Mouse (Mus musculus) spleen, embryonic (tissue): ENCODE data around the gene Gm42417.

ENCODE experiments used
- CTCF ChIA-PET: fragments of 350-600 bp; sonication (Branson Sonifier 250); formaldehyde crosslinking; loops from one replicate; lab custom pipeline; 2022; lab: Charles Lee

The Gm42417 gene

DNA sequence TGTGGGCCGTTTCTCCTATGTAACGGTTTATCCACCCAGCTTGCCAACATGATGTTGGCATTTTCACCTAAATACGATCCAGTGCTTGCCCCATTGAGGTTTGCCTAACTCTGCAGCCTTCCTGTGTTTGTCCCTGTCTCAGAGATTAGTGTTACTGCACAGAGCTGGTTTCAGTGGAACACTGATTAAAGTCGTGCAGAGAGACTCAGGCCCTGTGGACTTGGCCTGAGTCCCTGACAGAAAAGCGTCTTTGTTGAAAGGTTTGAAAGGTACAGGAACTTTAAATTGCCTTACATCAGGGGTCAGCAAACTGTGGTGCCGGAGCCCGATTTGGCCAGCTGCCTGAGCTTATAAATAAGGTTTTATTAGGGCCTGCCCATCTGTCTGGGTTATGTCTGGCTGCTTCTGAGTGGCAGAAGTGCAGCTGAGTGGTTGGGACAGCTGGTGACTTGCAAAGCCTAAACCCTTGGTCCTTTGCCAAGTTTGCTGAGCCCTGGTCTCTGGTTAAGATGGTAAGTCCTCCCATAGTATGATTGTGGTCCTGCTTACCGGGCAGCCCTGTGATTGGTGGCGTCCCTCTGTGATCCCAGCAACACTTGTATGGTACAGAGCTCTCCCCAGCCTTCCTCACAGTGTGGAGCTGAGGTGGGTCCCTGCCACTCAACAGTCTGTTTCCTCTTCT lies 15.8 kb downstream of the Gm42417 start:
- CTCF ChIA-PET: no interaction called here

DNA sequence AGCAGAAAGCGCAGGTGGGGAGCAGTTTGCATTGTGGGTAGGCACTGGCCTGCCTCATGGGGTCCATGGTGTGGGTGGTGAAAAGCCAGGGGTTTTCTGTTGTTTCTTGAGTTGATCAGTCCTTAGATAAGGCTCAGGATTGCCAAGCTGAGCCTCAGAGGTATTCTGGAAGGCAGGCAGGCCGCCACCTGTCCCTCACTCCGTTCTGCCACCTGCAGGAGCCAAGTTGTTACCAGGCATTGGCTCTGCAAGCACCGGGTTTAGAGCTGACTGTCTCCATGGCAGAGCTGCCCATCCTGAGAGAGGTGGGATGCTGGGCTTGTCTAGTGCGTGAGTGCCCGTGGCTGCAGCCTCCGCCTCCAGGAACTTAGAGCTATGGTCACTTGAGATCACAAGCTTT lies 17.0 kb downstream of the Gm42417 start:
- CTCF ChIA-PET: no interaction called here

DNA sequence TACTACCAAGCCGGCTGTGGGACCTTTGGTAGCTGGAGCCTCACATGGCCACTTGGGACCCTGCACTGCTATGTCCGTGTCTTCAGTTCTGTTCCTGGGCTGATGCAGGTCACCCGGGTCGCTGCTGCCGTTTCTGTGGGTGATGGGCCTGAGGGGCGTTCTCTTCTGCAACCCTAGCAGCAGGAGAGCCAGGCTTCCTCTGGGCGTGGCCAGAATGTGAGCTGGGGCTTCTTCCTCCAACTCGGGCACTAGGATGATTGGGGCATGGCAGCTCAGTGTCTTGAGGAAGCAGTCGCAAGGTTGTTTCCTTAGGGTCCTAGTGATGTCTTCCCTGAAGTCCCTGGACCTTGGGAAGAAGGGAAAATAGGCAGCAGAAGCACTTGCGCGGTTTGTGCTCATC lies 19.6 kb downstream of the Gm42417 start:
- CTCF ChIA-PET: interaction anchor here (0.7 kb wide), 1 partner anchor 13 kb away, joined by 4 read pairs; no protein-coding TSS in a partner anchor

DNA sequence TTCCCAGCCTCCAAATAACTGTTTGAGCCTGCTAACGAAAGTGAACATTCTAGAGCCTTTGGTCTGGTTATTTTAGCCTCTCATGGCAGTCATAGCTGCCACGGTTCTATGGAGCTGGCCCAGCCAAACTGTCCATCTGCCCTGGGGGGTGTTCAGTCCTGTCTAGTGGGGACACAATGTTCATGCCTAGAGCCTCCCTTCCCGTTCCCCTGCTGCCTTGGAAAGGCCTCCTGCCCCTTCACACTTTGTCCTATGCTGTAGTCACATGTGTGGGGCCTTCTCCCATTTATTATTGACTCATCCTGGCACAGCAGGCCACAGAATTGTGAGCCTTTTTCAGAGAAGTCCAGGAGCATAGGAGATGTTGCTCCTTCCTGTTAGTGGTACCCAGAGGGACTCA lies 21.0 kb downstream of the Gm42417 start:
- CTCF ChIA-PET: interaction anchor here (0.6 kb wide), 1 partner anchor 19 kb away, joined by 14 read pairs; the partner anchor contains the start of gene Ankrd23

DNA sequence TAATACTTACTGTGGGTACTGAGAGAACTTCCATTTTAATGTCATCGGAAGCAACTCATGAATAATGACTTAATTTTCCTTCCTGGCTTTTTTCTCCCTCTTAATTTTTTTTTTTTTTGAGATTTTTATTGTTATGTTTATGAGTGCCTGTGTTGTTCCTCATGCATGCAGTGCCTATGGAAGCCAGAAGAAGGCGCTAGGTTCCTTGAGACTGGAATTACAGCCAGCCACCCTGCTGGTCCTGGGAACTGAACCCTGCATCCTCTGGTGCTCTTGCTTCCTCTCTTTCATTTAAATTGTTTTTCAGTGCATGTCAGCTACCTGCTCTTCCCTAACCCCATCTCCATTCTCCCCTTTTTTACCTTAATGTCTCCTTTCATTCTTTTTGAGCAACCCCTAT lies 25.5 kb downstream of the Gm42417 start:
- CTCF ChIA-PET: no interaction called here

DNA sequence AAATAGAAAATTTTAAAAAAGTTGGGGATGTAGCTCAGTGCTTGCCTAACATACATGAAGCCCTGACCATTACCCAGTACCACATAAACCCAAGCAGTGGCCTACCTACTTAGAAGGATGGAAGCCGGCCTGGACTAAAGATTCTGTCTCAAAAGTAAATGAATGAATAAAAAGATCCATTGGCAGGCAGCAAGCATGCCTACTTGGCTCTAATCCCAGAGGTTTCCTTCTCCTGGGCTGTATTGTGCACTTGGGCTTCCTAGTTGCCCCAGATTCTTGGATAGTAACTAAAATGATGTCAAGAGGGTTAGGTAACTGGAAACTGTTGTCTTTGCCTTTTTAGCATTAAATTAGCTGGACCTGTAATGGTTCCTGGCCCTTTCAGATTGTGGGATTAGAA lies 25.9 kb downstream of the Gm42417 start:
- CTCF ChIA-PET: no interaction called here

DNA sequence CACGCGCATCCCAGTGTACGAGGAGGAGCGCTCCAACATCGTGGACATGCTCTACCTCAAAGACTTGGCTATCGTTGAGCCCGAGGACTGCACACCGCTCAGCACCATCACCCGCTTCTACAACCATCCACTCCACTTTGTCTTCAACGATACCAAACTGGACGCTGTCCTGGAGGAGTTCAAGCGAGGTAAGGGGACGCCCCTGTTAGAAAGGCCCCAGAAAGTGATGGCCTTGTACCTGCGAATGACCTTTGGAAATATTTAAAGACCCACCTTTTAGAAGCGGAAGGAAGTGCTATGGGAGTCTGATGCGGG lies 26.3 kb downstream of the Gm42417 start:
- CTCF ChIA-PET: no interaction called here

DNA sequence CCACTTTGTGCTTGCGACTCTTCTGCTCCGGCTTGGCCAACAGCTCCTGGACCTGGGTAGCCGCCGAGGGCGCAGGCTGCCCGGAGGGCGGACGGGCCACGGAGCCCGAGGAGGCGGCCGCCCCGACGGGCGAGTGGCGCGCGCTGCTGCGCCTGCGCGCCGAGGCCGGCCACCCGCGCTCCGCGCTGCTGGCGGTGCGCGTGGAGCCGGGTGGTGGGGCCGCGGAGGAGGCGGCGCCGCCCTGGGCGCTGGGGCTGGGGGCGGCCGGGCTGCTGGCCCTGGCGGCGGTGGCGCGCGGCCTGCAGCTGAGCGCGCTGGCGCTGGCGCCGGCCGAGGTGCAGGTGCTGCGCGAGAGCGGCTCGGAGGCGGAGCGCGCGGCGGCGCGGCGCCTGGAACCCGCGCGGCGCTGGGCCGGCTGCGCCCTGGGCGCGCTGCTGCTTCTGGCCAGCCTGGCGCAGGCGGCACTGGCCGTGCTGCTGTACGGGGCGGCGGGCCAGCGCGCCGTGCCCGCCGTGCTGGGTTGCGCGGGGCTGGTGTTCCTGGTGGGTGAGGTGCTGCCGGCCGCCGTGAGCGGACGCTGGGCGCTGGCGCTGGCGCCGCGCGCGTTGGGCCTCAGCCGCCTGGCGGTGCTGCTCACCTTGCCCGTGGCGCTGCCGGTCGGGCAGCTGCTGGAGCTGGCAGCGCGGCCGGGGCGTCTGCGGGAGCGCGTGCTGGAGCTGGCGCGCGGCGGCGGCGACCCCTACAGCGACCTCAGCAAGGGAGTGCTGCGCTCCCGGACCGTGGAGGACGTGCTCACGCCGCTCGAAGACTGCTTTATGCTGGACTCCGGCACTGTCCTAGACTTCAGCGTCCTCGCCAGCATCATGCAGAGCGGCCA lies 26.9 kb downstream of the Gm42417 start:
- CTCF ChIA-PET: no interaction called here

DNA sequence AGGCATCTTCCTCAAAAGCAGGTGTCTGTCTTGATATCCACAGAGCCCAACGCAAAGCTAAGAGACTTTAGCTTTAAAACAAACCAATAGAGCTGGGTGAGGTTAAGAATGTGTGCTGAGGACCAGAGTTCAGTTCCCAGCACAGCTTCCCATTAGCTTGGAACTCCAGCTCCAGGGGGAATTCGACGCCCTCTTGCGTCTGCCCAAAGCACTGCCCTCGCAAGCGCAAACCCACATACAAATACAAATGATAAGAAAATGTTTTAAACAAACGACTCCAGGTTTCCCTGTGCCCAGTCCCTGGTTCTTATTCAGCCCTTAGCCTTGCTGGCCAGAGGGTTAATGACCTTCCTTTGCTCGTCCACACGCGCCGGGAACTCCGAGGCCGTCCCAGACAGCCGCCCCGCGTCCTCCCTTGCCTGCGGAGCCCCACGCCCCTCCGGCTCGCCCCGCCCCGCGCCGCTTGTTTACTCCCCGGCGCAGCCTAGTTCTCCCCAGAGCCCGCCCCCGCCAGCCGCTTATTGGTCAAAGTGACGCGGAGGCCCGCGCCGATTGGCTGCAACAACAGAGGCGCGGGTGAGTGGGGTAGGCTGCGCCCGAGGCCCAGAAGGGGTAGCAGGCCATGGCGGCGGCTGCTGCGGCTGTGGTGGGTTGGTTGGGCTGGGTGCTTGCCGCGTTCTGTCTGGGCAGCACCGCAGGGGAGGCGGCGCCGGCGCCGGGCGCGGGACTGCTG lies 27.8 kb downstream of the Gm42417 start, which contains the start of gene Cnnm3:
Gene Cnnm3 (plus strand): TSS at position 579 of the 733 bp plus-strand sequence.
- CTCF ChIA-PET: interaction anchor here (0.6 kb wide), 1 partner anchor 234 kb away, joined by 4 read pairs; no protein-coding TSS in a partner anchor

DNA sequence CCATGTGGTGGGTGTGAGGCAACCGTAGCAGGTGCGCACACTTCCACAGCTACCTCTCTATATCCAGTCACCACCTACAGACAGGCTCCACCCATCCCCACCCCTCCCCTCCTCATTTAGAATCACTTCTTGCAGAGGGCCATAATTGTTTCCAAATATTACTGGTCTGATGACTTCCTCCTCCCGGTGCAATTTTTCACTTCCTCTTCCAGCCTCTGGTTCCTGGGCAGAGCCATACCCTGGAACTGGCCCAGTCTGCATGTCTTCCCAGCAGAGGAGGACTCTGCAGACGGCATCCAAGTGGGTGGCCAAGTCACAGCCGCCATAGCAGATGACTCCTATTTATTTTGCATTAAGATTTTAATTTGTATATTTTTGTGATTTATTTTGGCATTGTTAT lies 31.0 kb downstream of the Gm42417 start:
- CTCF ChIA-PET: no interaction called here

DNA sequence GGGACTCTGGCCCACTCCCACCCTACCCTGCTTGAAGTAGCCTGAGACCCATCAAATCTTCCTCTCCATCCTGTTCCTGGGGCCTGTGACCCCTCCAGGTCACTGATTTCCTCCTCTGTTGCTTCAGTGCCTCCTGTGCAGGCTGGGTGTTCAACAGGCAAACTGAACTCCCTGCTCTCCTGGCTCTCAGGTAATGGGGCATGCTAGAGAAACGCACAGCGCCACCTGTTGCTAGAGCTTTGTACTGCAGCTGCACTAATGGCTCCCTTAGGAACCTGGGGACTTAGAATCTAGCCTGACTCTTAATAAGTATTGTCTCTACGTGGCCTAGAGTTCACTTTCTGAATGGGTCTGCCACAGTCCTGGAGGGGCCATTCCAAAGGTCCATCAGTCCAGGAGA lies 38.0 kb downstream of the Gm42417 start:
- CTCF ChIA-PET: interaction anchor here (1.7 to 2.1 kb wide), 2 partner anchors 23 to 177 kb away, joined by 4 to 8 read pairs; no protein-coding TSS in a partner anchor

DNA sequence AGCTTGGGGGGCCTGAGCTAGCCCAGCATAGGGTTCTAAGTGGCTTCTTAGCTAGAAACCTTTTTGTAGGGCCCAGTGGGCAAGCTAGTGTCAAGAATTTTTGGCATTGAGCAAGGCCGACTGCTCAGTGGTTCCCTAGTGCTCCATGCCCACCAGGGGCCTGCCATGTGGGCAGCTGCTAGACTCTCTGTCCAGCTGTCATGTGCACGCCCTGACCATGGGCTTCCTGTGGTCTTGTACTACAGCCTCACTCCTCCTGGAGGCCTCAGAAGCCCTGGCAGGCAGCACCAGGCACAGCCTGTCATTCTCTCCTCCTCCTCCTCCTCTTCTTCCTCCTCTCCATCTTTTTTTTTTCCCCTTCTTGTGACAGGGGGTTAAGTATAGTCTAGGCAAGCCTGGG lies 41.9 kb downstream of the Gm42417 start:
- CTCF ChIA-PET: no interaction called here

DNA sequence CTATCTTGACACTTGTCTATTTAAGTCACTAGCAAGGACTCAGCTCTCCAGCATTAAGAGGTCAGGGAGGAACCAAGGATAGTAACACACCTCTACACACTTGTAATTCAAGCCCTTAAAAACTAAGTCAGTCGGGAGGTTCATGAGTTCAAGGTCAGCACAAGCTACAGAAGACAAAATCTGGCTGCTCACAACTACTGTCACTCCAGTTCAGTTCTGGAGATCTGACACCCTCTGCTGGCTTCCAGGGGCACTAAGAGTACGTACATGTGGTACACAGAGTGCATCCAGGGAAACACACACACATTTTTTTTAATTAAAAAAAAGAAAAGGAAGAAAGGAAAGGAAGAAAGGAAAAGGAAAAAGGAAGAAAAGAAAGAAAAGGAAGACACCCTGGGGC lies 42.5 kb downstream of the Gm42417 start:
- CTCF ChIA-PET: no interaction called here

DNA sequence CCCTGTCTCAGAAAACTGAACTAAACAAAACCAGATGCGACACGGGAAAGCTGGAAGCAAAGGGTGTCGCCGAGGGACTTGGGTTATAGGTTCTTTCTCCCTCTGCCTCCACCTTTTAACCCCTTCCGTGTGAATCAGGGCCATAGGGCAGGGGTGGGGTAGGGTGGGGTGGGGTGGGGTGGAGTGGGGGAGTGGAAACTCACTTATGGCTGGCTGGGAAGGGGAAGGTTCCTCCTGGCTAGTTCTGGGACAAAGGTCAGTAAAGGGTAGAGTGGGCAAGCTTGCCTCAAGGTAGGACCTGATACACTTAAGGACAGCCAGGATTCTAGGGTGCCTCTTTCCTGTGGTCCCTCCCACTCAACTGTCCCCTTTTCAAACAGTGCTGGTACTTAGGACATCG lies 45.9 kb downstream of the Gm42417 start:
- CTCF ChIA-PET: no interaction called here

DNA sequence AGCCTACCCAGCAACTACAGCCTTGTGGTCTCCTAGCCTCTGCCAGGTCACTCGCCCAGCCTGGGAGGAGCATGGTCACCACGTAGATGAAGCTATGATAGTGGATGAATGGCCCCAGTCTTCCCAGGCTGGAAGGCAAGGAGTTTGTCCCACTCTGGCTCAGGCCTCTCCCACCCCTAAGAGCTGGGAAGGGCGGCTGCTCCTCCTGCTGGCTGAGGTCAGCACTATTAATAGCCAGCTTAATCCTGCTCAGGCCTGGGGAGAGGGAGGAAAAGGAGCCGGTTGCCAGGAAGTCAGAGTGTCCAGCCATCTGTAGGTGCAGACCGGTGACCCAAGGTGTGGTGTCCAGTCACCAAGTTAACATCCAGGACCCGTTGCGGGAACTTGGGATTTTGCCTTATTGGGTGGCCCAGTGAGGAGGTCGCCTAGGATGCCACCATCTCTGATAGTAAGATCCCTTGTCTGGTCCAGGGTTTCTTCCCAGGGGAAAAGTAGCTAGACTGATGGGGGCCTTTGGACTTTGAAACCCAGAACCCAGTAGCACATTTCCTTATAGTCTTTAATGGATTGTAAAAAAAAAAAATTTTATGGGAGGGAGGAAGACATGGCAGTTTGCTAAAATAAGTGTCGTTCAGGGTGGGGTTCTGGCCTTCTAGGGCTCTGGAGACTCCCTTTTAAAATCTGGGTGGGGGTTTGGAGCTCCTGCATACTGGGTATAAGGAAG lies 46.7 kb downstream of the Gm42417 start:
- CTCF ChIA-PET: no interaction called here

DNA sequence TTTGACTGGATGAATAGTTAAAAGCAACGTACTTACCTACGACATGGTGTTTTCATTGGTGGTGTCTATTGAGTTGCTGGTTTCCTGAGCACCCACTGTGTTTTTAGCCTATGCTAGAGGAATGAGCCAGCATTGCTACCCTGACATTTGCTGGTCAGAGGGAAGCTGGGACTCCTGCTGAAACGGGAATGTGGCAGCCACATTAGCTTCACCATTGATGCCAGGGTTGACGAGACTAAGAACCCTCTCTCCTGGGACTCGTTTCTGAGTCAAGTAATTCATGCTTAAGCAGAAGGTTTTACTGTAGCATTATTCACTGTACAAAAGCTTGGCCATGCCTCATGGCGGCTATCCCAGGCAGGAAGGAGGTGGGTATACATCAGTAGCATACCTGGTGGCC lies 49.6 kb downstream of the Gm42417 start:
- CTCF ChIA-PET: no interaction called here

DNA sequence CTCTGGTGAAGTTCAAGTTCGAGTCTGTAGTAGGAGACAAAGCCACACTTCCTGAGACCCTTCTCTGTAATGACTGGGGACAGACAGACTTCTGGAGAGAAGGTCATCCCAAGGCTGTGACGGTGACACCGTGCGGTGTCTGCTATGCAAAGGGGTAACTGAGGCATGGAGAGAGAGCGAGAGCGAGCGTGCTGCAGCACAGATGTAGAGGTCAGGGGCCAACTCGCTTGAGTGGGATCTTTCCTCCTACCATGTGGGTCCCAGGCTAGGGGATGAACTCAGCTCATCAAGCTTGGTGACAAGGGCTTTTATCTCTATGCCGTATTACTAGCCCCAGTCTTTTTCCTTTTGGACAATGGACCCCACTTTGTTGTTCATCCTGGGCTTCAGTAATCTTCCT lies 52.1 kb downstream of the Gm42417 start:
- CTCF ChIA-PET: no interaction called here

DNA sequence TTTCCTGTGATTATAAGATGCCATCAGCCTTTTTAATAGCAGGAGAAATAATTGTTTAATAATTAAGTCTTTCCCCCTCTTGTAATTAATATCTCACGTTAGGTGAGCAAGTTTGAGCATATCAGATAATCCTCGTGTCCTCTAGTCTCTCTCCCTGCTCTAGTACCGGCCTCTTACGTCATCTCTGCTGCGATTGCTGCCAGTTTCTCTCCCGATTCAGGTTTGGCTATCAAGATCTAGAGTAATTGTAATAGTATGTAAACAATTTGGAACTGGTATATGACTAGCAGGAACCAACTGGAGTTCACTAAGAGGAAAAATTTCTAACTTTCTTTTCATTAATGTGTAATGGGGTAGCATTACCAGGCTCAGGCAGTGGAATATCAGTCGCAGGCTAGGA lies 54.1 kb downstream of the Gm42417 start:
- CTCF ChIA-PET: interaction anchor here (0.6 kb wide), 1 partner anchor 21 kb away, joined by 4 read pairs; no protein-coding TSS in a partner anchor

DNA sequence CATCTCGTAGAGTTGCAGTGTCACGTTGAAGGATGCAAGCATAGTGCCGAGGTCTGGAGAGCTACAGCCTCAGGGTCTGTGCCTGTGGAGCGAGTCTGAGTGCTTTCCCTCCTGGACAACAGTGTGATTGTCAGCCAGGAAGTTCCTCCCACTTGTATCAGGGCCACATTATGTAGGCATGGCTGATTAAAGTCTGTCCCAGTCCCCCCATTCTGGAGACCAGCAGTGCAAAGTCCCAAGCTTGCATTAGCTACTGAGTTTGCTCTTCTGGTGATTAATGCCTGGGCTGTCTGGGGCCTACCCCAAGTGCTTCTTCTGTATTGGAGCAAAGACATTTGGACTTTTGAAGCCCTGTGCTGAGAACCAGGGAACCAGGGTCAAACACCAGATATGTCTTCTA lies 55.4 kb downstream of the Gm42417 start:
- CTCF ChIA-PET: no interaction called here
